Mouse (Mus musculus): ENCODE measurements around the gene Gipc3.

DNA sequence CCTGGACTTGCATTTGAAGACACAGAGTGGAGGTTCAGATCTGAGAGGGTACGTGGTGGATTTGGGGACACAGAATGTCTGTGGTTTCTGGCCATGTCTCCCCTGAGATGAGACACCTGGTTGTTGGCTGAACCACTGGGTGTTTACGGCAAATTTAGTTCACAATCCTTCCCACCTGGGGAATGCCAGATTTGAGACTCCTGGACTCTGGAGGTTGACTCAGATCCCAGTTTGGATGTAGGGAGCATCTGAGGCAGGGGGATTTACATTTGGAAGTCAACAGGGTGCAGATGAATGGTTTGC lies 34.2 kb upstream of the Gipc3 start:
- TF ChIP-seq CTCF (IDR thresholded peaks at IDR 0.05; ENCODE audit: extremely low read depth, insufficient read depth, insufficient read length, insufficient replicate concordance) (no peak), POLR2A (IDR thresholded peaks at IDR 0.05; ENCODE audit: low read depth, low read length) (no peak)
